Mouse (Mus musculus) heart, postnatal 0 days (tissue): ENCODE data around the gene Arhgap44.

Experiments
- CTCF ChIP-seq: IDR thresholded peaks from 2 replicates; pipeline ENCODE4 v1.5.1; 2016; ENCODE audit warnings: antibody characterized with exemption, control low read depth, low read depth
- EP300 ChIP-seq: IDR thresholded peaks from 2 replicates; pipeline ENCODE4 v1.6.1; 2016; ENCODE audit warnings: antibody characterized with exemption, low read depth

- peak; percentile 99 for TF ChIP-seq EP300
- TF ChIP-seq CTCF = no peak
Measured at GRCm38 (mm10) chr11:65205306-65205705, 42.5 kb upstream of the Arhgap44 start.
